Mouse (Mus musculus) small intestine, adult 2 months (tissue): Measurements from ENCODE around the gene Lrp1.

Experiments used
- CTCF ChIP-seq: fragments of 200-500 bp; IDR thresholded peaks from 2 replicates; pipeline ENCODE4 v1.5.1; 2012; ENCODE audit warnings: low read depth, mild to moderate bottlenecking, control low read depth, inconsistent platforms, low read length, moderate library complexity, mixed read lengths; ENCODE audit not compliant: insufficient replicate concordance, insufficient read length; ENCODE audit errors: extremely low read depth
- POLR2A ChIP-seq: fragments of 200-500 bp; IDR thresholded peaks from 2 replicates; pipeline ENCODE4 v1.6.1; 2012; ENCODE audit warnings: low read depth, mild to moderate bottlenecking, control low read depth, inconsistent platforms, low read length, moderate library complexity

DNA sequence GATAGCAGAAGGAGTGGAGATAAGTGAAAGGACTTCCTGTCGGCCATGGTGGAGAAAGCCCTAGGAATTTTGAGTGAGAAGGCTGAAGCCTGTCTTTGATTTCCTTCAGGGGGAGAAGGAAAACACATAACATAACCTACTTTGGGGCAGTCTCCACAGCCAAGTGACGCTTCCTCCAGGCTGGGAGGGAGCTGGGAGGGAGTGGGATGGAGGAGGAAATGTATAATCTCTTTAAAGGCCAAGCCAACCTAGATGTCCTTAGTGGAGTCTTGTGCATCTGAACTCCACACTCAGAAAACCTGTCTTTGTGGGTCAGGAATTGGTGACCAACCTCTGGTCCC, 5.9 kb downstream of the Lrp1 start:
- TF ChIP-seq POLR2A (no peak), CTCF (no peak)
